Mouse (Mus musculus) forebrain, embryonic 11.5 days (tissue): ENCODE results near the gene Slamf9. TPM values are rescaled to one million over a fixed set of nuclear protein-coding genes. Genes with fewer than 3 reads are reported as not detected.
A peak's percentile ranks its signal among the peaks of the same experiment; 100 is the strongest.

Source experiments
- ATAC-seq: fragments of 200-750 bp; cut with Nextera tagmentation; replicated peaks from 2 replicates; pipeline ENCODE4 v1.8.0; 2017; ENCODE audit warnings: moderate TSS enrichment; ENCODE audit not compliant: low FRiP score
- DNase-seq: peaks from one replicate; pipeline ENCODE4 v3.0.0-alpha.2; 2017; ENCODE audit warnings: low spot score
- H3K27ac ChIP-seq: fragments of 300-500 bp; sonication (generic); 2 replicates; pipeline ENCODE4 v1.5.1; 2014; ENCODE audit warnings: low read depth, low read length
- H3K27me3 ChIP-seq: fragments of 300-500 bp; sonication (generic); 2 replicates; pipeline ENCODE4 v1.6.1; 2014; ENCODE audit warnings: mild to moderate bottlenecking, low read length, mixed read lengths; ENCODE audit not compliant: control insufficient read depth, insufficient read depth
- H3K36me3 ChIP-seq: fragments of 300-500 bp; sonication (generic); 2 replicates; pipeline ENCODE4 v1.6.1; 2014; ENCODE audit warnings: mild to moderate bottlenecking, low read length, moderate library complexity, mixed read lengths; ENCODE audit not compliant: control insufficient read depth, insufficient read depth
- H3K4me1 ChIP-seq: fragments of 300-500 bp; sonication (generic); replicated peaks from 2 replicates; pipeline ENCODE4 v1.6.1; 2014; ENCODE audit warnings: low read length, mixed read lengths; ENCODE audit not compliant: control insufficient read depth, insufficient read depth
- H3K4me2 ChIP-seq: fragments of 300-500 bp; sonication (generic); 2 replicates; pipeline ENCODE4 v1.6.1; 2014; ENCODE audit warnings: low read depth, mild to moderate bottlenecking, low read length, moderate library complexity, mixed read lengths; ENCODE audit not compliant: severe bottlenecking
- H3K4me3 ChIP-seq: fragments of 300-500 bp; sonication (generic); 2 replicates; pipeline ENCODE4 v1.5.1; 2014; ENCODE audit warnings: low read depth, low read length
- H3K9ac ChIP-seq: fragments of 300-500 bp; sonication (generic); 2 replicates; pipeline ENCODE4 v1.6.1; 2014; ENCODE audit warnings: low read length
- H3K9me3 ChIP-seq: fragments of 300-500 bp; sonication (generic); 2 replicates; pipeline ENCODE4 v1.6.1; 2016; ENCODE audit warnings: low read length, mixed read lengths; ENCODE audit not compliant: control insufficient read depth
- WGBS: fragments of 180-500 bp; shearing (Covaris S2); extraction: QIAGEN DNeasy Blood & Tissue Kit; methylation state at CpG from one replicate; pipeline ENCODE4 v1.1.7; 2014; 5-methylcytosine and 5-hydroxymethylcytosine counted together
- polyA plus RNA-seq: library from polyadenylated mRNA; unstranded; fragments of >200 nt; fragmentation: Nextera tagmentation; extraction: Ambion mirVana; gene quantifications from 2 replicates; pipeline ENCODE4 v1.2.1, GENCODE M21; 2014

The Slamf9 gene
- polyA plus RNA-seq, 1 experiment from 2014 or later = 0.28 TPM

DNA sequence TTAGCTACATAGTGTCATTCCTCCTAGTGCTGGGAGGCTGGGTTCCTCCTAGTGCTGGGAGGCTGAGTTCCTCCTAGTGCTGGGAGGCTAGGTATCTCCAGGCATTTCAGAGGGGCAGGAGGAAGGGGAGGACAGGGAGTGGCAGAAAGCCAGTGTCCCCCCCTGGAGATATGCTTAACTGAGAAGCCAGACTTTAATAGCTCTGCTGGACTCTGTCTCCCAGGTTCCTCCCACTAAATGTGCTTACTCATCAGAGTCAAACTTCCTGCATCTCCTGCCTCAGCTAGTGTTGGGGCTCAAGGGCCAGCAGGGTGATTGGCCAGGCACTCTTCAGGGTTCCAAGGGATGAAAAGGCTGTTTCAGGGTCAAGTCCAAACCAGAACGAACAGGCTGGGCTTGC is 40.2 kb downstream of the Slamf9 start:
- no peak overlapping the region for H3K4me3 ChIP-seq
- H3K27ac ChIP-seq = no peak overlapping the region
- H3K9me3 ChIP-seq = peaks cover 2% of the 10 kb centered on the region; the same call in 1 of the 2 replicates
- no peak overlapping the region for H3K4me2 ChIP-seq
- ATAC-seq (no peak), DNase-seq (no peak)
- H3K4me1 ChIP-seq = peaks cover 1% of the 10 kb centered on the region; the same call in 1 of the 2 replicates
- H3K36me3 ChIP-seq = no peaks in the 10 kb centered on the region
- no peak overlapping the region for H3K9ac ChIP-seq
- H3K27me3 ChIP-seq = no peaks in the 10 kb centered on the region
- WGBS = 86% methylated on average over 1 of the region's 1 CpGs

DNA sequence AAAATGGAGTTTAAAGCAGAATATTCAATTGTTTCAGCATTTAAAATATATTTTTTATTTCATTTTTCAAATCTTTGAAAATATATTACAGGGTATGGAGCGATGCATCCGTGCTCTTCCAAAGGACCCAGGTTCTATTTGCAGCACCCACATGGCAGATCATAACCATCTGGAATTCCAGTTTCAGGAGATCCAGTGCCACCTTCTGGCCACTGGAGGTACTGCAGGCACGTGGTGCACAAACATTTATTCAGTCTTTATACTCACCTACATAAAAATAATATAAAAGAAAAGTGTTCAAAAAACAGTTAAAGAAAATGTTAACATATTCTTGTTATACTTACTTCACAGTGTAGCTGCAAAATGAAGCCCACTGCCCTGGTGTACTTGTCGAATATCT is 42.9 kb downstream of the Slamf9 start:
- H3K27me3 ChIP-seq = no peaks in the 10 kb centered on the region
- H3K4me1 ChIP-seq = peaks cover 4% of the 10 kb centered on the region; the same call in 1 of the 2 replicates

DNA sequence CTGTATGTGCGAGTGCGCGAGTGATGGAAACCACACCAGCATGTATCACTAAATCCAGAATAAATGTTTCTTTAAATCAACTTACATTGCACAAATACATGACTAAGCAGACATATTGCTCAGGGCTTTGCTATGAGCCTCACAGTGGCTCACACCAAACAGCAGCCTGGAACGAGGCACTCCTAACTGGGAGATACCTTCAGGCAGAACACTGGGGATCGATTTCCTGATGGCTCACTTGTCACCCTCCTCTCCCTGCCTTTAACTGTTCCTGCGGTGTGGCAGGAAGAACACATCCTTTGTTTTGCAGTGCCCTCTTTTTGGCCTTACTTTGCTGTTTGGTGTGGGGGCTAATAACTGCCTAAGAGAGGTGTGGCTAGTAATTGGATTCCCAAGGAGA is 44.5 kb downstream of the Slamf9 start:
- peaks cover 2% of the 10 kb centered on the region; the same call in 1 of the 2 replicates for H3K9me3 ChIP-seq
- no peak overlapping the region for H3K4me3 ChIP-seq
- H3K27ac ChIP-seq = no peak overlapping the region
- peaks cover 4% of the 10 kb centered on the region; the same call in 1 of the 2 replicates for H3K4me1 ChIP-seq
- DNase-seq (no peak), ATAC-seq (no peak)
- no peak overlapping the region for H3K4me2 ChIP-seq
- H3K36me3 ChIP-seq = no peaks in the 10 kb centered on the region
- WGBS = 66% methylated on average over 6 of the region's 6 CpGs
- no peak overlapping the region for H3K9ac ChIP-seq
- no peaks in the 10 kb centered on the region for H3K27me3 ChIP-seq

More for the DNA sequence above, 42.9 kb downstream of the Slamf9 start:
- Histone ChIP-seq H3K9ac (no peak overlapping the region), H3K36me3 (no peaks in the 10 kb centered on the region), H3K27ac (no peak overlapping the region), H3K9me3 (peaks cover 2% of the 10 kb centered on the region; the same call in 1 of the 2 replicates), H3K4me2 (no peak overlapping the region), H3K4me3 (no peak overlapping the region)
- 77% methylated on average over 4 of the region's 4 CpGs for WGBS
- no peak for DNase-seq
- ATAC-seq = no peak

DNA sequence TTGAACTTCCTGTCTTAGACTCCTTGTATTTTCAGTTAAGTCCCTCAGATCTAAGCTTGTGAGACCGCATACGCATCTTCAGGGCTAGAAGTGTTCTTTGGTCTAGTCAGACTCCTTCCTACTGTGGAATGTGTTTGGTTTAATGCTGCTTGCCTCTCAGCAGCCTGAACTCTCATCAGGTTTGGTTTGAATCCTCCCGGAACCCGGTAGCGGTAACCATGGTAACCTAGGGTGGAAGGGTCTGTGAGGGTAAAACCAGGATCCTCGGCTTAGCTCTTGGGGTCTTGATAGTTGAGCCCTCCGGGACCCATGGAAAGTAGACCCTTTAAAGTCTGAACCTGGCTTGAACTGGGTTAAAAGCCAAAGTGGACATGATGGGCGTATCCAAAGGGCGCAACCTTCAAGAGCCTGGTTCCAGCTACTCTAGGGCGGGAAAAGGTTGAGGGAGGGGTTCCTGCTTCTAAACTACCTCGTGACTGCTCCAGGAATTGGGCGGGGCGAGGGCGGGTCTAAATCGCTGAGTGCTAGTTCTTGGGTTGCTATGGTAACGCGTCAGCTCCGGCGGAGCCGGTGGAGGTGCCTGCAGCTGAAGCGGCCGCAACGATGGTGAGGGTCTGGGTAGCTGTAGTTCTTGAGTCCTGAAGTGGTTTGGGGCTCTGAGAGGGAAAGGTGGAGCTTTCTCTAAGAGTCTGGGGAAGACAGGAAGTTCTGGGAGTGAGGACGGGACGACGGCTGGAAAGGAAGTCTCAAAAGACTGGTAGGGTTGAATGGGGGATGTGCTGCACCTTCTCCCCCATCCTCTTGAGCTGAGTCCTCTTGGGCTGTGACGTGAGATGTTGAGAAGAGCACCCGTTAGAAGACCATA is 45.6 kb downstream of the Slamf9 start, which contains the start of gene Cfap45:
Gene Cfap45, plus strand, starts transcription at position 226 of the 865 bp plus-strand sequence.
- no peaks in the 10 kb centered on the region for H3K27me3 ChIP-seq
- 0 out of 2 replicates have a peak within 1 kb of the TSS, but pooled peaks have one; percentile 2 for H3K9ac ChIP-seq
- H3K9me3 ChIP-seq = peaks cover 2% of the 10 kb centered on the region; the same call in 1 of the 2 replicates
- no peak within 1 kb of the TSS for H3K27ac ChIP-seq
- peak within 1 kb of the TSS; percentile 16 for H3K4me3 ChIP-seq
- ATAC-seq (peak; percentile 93), DNase-seq (peak; percentile 95)
- H3K4me1 ChIP-seq = peaks cover 4% of the 10 kb centered on the region; the same call in 1 of the 2 replicates
- peak within 1 kb of the TSS; percentile 56 for H3K4me2 ChIP-seq
- H3K36me3 ChIP-seq = no peaks in the 10 kb centered on the region
- WGBS = 4% methylated on average over 28 of the region's 28 CpGs

DNA sequence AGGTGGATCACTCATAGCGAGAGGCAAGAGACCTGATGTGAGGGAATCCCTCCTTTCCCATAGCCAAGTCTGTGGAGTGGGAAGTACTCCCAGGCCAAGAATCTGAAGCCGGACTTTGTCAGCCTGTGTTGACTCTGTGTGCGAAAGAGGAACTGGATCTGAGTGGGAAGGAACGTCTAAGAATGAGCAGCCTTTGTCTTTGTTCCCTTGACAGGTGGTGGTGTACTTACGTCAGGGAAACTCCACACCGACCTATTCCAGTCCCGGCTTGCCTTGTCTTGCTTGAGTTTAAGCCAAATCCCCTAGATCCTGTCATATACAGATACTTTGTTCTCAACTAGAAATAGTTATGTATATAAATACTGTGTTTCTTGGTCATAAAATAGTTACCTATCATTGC is 47.4 kb downstream of the Slamf9 start:
- H3K27me3 ChIP-seq = no peaks in the 10 kb centered on the region
- DNase-seq (no peak), ATAC-seq (no peak)
- peaks cover 4% of the 10 kb centered on the region; the same call in 1 of the 2 replicates for H3K4me1 ChIP-seq
- no peak overlapping the region for H3K4me3 ChIP-seq
- H3K9me3 ChIP-seq = peaks cover 2% of the 10 kb centered on the region; the same call in 1 of the 2 replicates
- no peak overlapping the region for H3K9ac ChIP-seq
- WGBS = 65% methylated on average over 7 of the region's 7 CpGs
- H3K4me2 ChIP-seq = no peak overlapping the region
- H3K36me3 ChIP-seq = no peaks in the 10 kb centered on the region
- H3K27ac ChIP-seq = no peak overlapping the region

DNA sequence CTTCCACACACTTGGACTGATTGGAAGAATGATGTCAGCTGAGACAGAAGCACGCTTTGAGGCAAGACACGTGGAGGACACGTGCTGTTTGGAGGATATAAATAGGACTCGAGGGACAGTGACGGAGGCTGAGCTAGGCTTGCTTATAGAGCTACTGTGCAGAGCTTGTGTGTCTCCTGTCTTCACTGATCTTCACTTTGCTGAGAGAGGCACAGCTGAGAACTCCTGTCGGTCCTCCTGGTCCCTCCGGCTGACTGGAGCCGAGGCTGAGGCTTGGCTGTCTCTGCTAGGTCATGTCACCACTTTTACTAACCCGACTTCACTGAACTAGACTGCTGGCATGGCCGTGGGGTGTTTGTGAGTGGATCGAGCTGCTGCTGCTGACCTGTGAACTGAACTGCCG is 48.5 kb downstream of the Slamf9 start:
- WGBS = 83% methylated on average over 12 of the region's 12 CpGs
- Histone ChIP-seq H3K9me3 (no peaks in the 10 kb centered on the region), H3K27me3 (no peaks in the 10 kb centered on the region), H3K4me3 (no peak overlapping the region), H3K27ac (no peak overlapping the region), H3K4me2 (no peak overlapping the region), H3K9ac (no peak overlapping the region), H3K36me3 (no peaks in the 10 kb centered on the region), H3K4me1 (peaks cover 4% of the 10 kb centered on the region; the same call in 1 of the 2 replicates)
- DNase-seq (no peak), ATAC-seq (no peak)

DNA sequence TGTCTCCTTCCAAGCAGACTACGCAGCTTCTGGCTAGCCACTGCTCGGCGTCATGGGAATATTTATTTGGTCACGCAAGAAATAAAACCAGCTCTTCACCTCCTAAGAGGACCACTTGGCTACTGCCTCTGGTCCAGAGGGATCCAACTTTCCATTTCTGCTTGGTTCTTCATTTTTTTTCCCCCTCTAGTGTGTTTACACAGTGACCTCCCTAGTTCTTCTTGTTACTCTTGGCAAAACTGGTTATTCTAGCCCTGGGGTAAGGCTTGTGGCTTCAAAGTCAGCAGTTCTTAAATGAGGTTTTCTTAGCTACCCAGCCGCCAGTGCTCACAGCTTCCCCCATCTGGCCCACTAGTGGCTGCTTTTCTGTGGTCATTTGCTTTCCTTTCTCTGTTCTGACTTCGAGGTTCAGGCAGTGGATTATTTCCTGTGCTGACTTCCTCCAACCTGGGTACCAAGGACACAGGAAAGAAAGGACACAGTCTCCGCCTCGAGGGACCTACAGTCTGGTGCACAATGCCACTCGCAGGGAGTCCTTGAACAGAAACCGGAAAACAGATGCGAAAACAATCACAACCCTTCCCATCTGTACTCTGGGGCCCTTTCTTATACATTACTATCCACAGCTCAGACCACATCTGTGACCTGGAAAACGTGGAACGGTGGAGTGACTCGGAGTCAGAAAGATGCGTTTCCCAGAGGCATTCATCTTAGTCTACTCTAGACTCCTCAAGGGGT is 50.0 kb downstream of the Slamf9 start:
- no peaks in the 10 kb centered on the region for H3K36me3 ChIP-seq
- H3K9me3 ChIP-seq = no peaks in the 10 kb centered on the region
- DNase-seq (no peak), ATAC-seq (no peak)
- H3K9ac ChIP-seq = no peak overlapping the region
- peaks cover 4% of the 10 kb centered on the region; the same call in 1 of the 2 replicates for H3K4me1 ChIP-seq
- no peak overlapping the region for H3K4me2 ChIP-seq
- H3K27ac ChIP-seq = no peak overlapping the region
- H3K4me3 ChIP-seq = no peak overlapping the region
- H3K27me3 ChIP-seq = no peaks in the 10 kb centered on the region
- WGBS = 58% methylated on average over 15 of the region's 15 CpGs

- no peak overlapping the region for H3K4me2 ChIP-seq
- ATAC-seq = no peak
- H3K4me3 ChIP-seq = no peak overlapping the region
- H3K4me1 ChIP-seq = no peaks in the 10 kb centered on the region
- H3K9ac ChIP-seq = no peak overlapping the region
- 74% methylated on average over 7 of the region's 7 CpGs for WGBS
- H3K27ac ChIP-seq = no peak overlapping the region
- DNase-seq = no peak
- H3K9me3 ChIP-seq = no peaks in the 10 kb centered on the region
- no peaks in the 10 kb centered on the region for H3K27me3 ChIP-seq
- no peaks in the 10 kb centered on the region for H3K36me3 ChIP-seq
Measured at GRCm38 (mm10) chr1:172525971-172526370, 50.8 kb downstream of the Slamf9 start.
